Mouse (Mus musculus): ENCODE measurements around the gene Folr1. TPM values are rescaled to one million over a fixed set of nuclear protein-coding genes. Genes with fewer than 3 reads are reported as not detected.

Folr1 gene
- polyA plus RNA-seq, 1 experiment from 2014 or later: 0.92 TPM

- peak; percentile 80 for TF ChIP-seq EP300 (IDR thresholded peaks at IDR 0.05; ENCODE audit: low read depth)
- TF ChIP-seq CTCF (IDR thresholded peaks at IDR 0.05; ENCODE audit: low read depth): no peak
- DNase-seq (peak; percentile 96), ATAC-seq (peak; percentile 98)
- Histone ChIP-seq H3K4me3 (ENCODE audit: low read depth, low read length) (peak overlapping the region; percentile 76), H3K9me3 (ENCODE audit: low read length) (no peaks in the 10 kb centered on the region), H3K27me3 (ENCODE audit: insufficient read depth, low read length) (no peaks in the 10 kb centered on the region), H3K36me3 (replicated peaks; ENCODE audit: insufficient read depth, low read length) (no peaks in the 10 kb centered on the region), H3K9ac (replicated peaks) (peak overlapping the region; percentile 69), H3K4me2 (ENCODE audit: low read depth, low read length) (peak overlapping the region; percentile 78), H3K4me1 (ENCODE audit: insufficient read depth) (peaks cover 9% of the 10 kb centered on the region), H3K27ac (ENCODE audit: low read depth) (peak overlapping the region; percentile 84)
- under 1% methylated on average over 57 of the region's 57 CpGs for WGBS (ENCODE audit: insufficient replicate concordance)
Measured at GRCm38 (mm10) chr7:101896104-101897066, 25.8 kb upstream of the Folr1 start.

GRCm38 (mm10) chr7:101895695-101896094 lies 25.1 kb upstream of the Folr1 start:
- H3K27ac ChIP-seq (ENCODE audit: low read depth): peak overlapping the region; percentile 84
- no peaks in the 10 kb centered on the region for H3K9me3 ChIP-seq (ENCODE audit: low read length)
- ATAC-seq: no peak

DNA sequence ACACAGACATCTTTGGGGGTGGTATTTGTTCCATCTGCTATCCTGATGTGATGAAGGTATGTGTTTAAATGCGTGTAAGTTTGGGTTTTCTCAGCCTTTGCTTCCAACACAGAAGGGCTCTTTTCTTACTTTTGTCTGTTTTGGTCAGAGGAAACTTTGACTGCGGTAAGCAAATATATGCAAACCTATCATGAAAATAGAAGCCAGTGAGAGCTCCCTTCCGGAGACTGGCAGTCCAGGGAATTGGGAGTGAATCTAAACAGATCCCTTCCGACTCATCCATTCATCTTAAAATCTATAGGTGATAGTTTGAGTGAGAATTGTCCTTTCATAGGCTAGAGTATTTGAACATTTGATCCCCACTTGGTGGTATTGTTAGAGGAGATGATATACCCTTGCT lies 17.9 kb upstream of the Folr1 start:
- no peak for TF ChIP-seq EP300 (IDR thresholded peaks at IDR 0.05; ENCODE audit: low read depth)
- TF ChIP-seq CTCF (IDR thresholded peaks at IDR 0.05; ENCODE audit: low read depth): no peak
- Histone ChIP-seq H3K4me2 (ENCODE audit: low read depth, low read length) (no peak overlapping the region), H3K4me1 (ENCODE audit: insufficient read depth) (no peaks in the 10 kb centered on the region), H3K4me3 (ENCODE audit: low read depth, low read length) (no peak overlapping the region), H3K9me3 (ENCODE audit: low read length) (no peaks in the 10 kb centered on the region), H3K9ac (replicated peaks) (no peak overlapping the region), H3K27me3 (ENCODE audit: insufficient read depth, low read length) (no peaks in the 10 kb centered on the region), H3K36me3 (replicated peaks; ENCODE audit: insufficient read depth, low read length) (no peaks in the 10 kb centered on the region), H3K27ac (ENCODE audit: low read depth) (no peak overlapping the region)
- no peak for DNase-seq
- WGBS (ENCODE audit: insufficient replicate concordance): 77% methylated on average over 4 of the region's 4 CpGs
- no peak for ATAC-seq

More at GRCm38 (mm10) chr7:101895695-101896094, 25.1 kb upstream of the Folr1 start:
- no peak for DNase-seq
- no peak for TF ChIP-seq CTCF (IDR thresholded peaks at IDR 0.05; ENCODE audit: low read depth)
- no peak for TF ChIP-seq EP300 (IDR thresholded peaks at IDR 0.05; ENCODE audit: low read depth)
- Histone ChIP-seq H3K4me2 (ENCODE audit: low read depth, low read length) (peak overlapping the region; percentile 78), H3K27me3 (ENCODE audit: insufficient read depth, low read length) (no peaks in the 10 kb centered on the region), H3K4me3 (ENCODE audit: low read depth, low read length) (peak overlapping the region; percentile 76), H3K36me3 (replicated peaks; ENCODE audit: insufficient read depth, low read length) (no peaks in the 10 kb centered on the region), H3K4me1 (ENCODE audit: insufficient read depth) (peaks cover 9% of the 10 kb centered on the region), H3K9ac (replicated peaks) (peak overlapping the region; percentile 69)
- WGBS (ENCODE audit: insufficient replicate concordance): 31% methylated on average over 9 of the region's 9 CpGs

DNA sequence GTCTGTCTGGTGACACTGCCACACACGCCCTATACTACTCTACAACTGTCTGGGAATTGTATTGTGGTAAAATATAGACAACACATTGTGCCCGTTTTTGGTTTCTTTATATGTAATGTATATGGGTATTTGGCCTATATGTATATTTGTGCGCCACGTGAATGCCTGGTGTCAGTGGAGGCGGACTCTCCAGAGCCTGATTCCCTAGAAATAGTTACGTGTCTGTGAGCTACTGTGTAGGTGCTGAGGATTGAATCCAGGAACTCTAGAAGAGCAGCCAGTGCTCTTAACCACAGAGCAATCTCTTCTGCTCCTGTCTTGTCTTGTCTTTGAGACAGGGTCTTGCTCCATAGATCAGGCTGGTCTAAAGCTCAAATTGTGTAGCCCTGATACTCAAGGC lies 15.7 kb upstream of the Folr1 start:
- DNase-seq: no peak
- no peak for ATAC-seq
- Histone ChIP-seq H3K4me2 (ENCODE audit: low read depth, low read length) (no peak overlapping the region), H3K27ac (ENCODE audit: low read depth) (no peak overlapping the region), H3K4me3 (ENCODE audit: low read depth, low read length) (no peak overlapping the region), H3K4me1 (ENCODE audit: insufficient read depth) (no peaks in the 10 kb centered on the region), H3K36me3 (replicated peaks; ENCODE audit: insufficient read depth, low read length) (no peaks in the 10 kb centered on the region), H3K9me3 (ENCODE audit: low read length) (no peaks in the 10 kb centered on the region), H3K9ac (replicated peaks) (no peak overlapping the region), H3K27me3 (ENCODE audit: insufficient read depth, low read length) (no peaks in the 10 kb centered on the region)
- WGBS (ENCODE audit: insufficient replicate concordance): 84% methylated on average over 6 of the region's 6 CpGs
- TF ChIP-seq CTCF (IDR thresholded peaks at IDR 0.05; ENCODE audit: low read depth) (no peak), EP300 (IDR thresholded peaks at IDR 0.05; ENCODE audit: low read depth) (no peak)

- Histone ChIP-seq H3K4me1 (ENCODE audit: insufficient read depth) (no peaks in the 10 kb centered on the region), H3K36me3 (replicated peaks; ENCODE audit: insufficient read depth, low read length) (no peaks in the 10 kb centered on the region), H3K4me3 (ENCODE audit: low read depth, low read length) (no peak overlapping the region), H3K9me3 (ENCODE audit: low read length) (no peaks in the 10 kb centered on the region), H3K4me2 (ENCODE audit: low read depth, low read length) (no peak overlapping the region), H3K27ac (ENCODE audit: low read depth) (no peak overlapping the region), H3K27me3 (ENCODE audit: insufficient read depth, low read length) (no peaks in the 10 kb centered on the region), H3K9ac (replicated peaks) (no peak overlapping the region)
- ATAC-seq (no peak), DNase-seq (no peak)
- TF ChIP-seq CTCF (IDR thresholded peaks at IDR 0.05; ENCODE audit: low read depth): no peak
- TF ChIP-seq EP300 (IDR thresholded peaks at IDR 0.05; ENCODE audit: low read depth): no peak
- WGBS (ENCODE audit: insufficient replicate concordance): 88% methylated on average over 4 of the region's 4 CpGs
Measured at GRCm38 (mm10) chr7:101884160-101884559, 13.6 kb upstream of the Folr1 start.

- Histone ChIP-seq H3K27me3 (ENCODE audit: insufficient read depth, low read length) (no peaks in the 10 kb centered on the region), H3K27ac (ENCODE audit: low read depth) (0 out of 2 replicates have a peak overlapping the region, but pooled peaks have one; percentile 16), H3K9ac (replicated peaks) (no peak overlapping the region), H3K4me3 (ENCODE audit: low read depth, low read length) (no peak overlapping the region), H3K36me3 (replicated peaks; ENCODE audit: insufficient read depth, low read length) (no peaks in the 10 kb centered on the region), H3K4me2 (ENCODE audit: low read depth, low read length) (no peak overlapping the region), H3K4me1 (ENCODE audit: insufficient read depth) (no peaks in the 10 kb centered on the region), H3K9me3 (ENCODE audit: low read length) (no peaks in the 10 kb centered on the region)
- no peak for DNase-seq
- no peak for TF ChIP-seq CTCF (IDR thresholded peaks at IDR 0.05; ENCODE audit: low read depth)
- peak; percentile 40; the same call in 1 of the 2 replicates for TF ChIP-seq EP300 (IDR thresholded peaks at IDR 0.05; ENCODE audit: low read depth)
- ATAC-seq: peak; percentile 57; the same call in 1 of the 2 replicates
- 68% methylated on average over 9 of the region's 9 CpGs for WGBS (ENCODE audit: insufficient replicate concordance)
Measured at GRCm38 (mm10) chr7:101882413-101883154, 12.0 kb upstream of the Folr1 start.

All from liver, postnatal 0 days (tissue).